Mouse (Mus musculus): ENCODE results near the gene Aig1.

DNA sequence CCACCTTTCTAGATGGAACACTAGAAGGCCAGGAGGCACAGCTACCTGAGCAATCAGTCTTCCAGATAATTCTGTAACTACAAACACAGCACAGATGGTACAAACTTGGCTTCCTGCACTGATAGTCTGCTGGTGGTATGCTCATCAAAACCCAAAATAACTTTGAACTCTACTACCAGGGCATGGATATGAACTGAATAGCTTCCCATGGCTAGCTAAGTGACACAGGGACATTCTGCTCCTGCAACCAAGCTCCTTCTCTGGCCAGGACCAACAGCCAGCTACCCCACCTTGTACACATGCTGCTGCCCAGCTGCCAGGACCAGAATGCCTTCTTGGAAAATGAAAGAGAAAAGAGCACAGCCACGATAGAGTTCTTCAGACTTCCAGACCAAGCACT lies 60.5 kb downstream of the Aig1 start:
- TF ChIP-seq CTCF (IDR thresholded peaks at IDR 0.05; ENCODE audit: extremely low read depth, insufficient read depth, insufficient read length, insufficient replicate concordance) = no peak
- no peak for TF ChIP-seq POLR2A (IDR thresholded peaks at IDR 0.05; ENCODE audit: low read depth, low read length)
